Mouse (Mus musculus): ENCODE measurements around the gene Mta2. TPM values are rescaled to one million over a fixed set of nuclear protein-coding genes. Genes with fewer than 3 reads are reported as not detected.

The Mta2 gene
- polyA plus RNA-seq, 1 experiment from 2014 or later, result 171 TPM

DNA sequence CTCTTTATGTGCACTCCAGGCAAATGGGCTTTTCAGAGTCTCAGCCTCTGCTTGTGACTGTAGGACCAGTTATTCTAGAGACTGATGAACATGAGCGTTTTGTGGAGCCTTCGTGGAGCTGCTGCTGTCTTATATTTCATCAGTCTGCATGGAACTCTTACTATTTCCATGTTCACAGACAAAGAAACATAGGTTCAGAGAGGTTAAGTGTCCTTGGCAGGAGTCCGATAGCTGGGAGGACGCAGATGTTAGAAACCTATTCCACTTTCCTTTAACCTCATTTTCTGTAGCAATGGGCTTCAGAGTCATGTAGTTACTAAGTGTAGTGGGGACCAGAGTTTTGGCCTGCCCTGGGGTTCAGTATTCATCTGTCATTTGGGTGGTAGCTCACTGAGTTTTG lies 57.5 kb downstream of the Mta2 start:
- Histone ChIP-seq H3K4me1 (peaks cover 10% of the 10 kb centered on the region), H3K27ac (replicated peaks) (no peak overlapping the region), H3K36me3 (no peaks in the 10 kb centered on the region), H3K4me3 (no peak overlapping the region), H3K27me3 (no peaks in the 10 kb centered on the region), H3K9me3 (no peaks in the 10 kb centered on the region), H3K9ac (replicated peaks) (no peak overlapping the region), H3K4me2 (replicated peaks) (no peak overlapping the region)
- WGBS, result 87% methylated on average over 4 of the region's 4 CpGs
- ATAC-seq (replicated peaks), result no peak

Other genes with a start within 250 kb of the Mta2 start
- gene Slc3a2, start 218.5 kb upstream of the Mta2 start, polyA plus RNA-seq (2015; fragmentation: Nextera tagmentation; extraction: Ambion mirVana), result 164 and 171 TPM in 2 replicates
- 96.5 and 97.4 TPM in 2 replicates for gene Wdr74, start 206.0 kb upstream of the Mta2 start, polyA plus RNA-seq (2015; fragmentation: Nextera tagmentation; extraction: Ambion mirVana)
- 1.5 and 2.5 TPM in 2 replicates for gene 1700092M07Rik, start 201.2 kb upstream of the Mta2 start, polyA plus RNA-seq (2015; fragmentation: Nextera tagmentation; extraction: Ambion mirVana)
- gene Stx5a, start 200.5 kb upstream of the Mta2 start, polyA plus RNA-seq (2015; fragmentation: Nextera tagmentation; extraction: Ambion mirVana), result 130 and 133 TPM in 2 replicates
- gene Nxf1, start 184.8 kb upstream of the Mta2 start, polyA plus RNA-seq (2015; fragmentation: Nextera tagmentation; extraction: Ambion mirVana), result 187 and 192 TPM in 2 replicates
- 249 and 250 TPM in 2 replicates for gene Tmem223, start 170.9 kb upstream of the Mta2 start, polyA plus RNA-seq (2015; fragmentation: Nextera tagmentation; extraction: Ambion mirVana)
- gene Tmem179b, start 167.4 kb upstream of the Mta2 start, polyA plus RNA-seq (2015; fragmentation: Nextera tagmentation; extraction: Ambion mirVana), result 27.4 and 33.9 TPM in 2 replicates
- 32.2 and 34.1 TPM in 2 replicates for gene Taf6l, start 155.5 kb upstream of the Mta2 start, polyA plus RNA-seq (2015; fragmentation: Nextera tagmentation; extraction: Ambion mirVana)
- 162 and 169 TPM in 2 replicates for gene Polr2g, start 143.3 kb upstream of the Mta2 start, polyA plus RNA-seq (2015; fragmentation: Nextera tagmentation; extraction: Ambion mirVana)
- 8.3 and 9.6 TPM in 2 replicates for gene Zbtb3, start 139.3 kb upstream of the Mta2 start, polyA plus RNA-seq (2015; fragmentation: Nextera tagmentation; extraction: Ambion mirVana)
- 68.4 and 72.7 TPM in 2 replicates for gene Ttc9c, start 122.5 kb upstream of the Mta2 start, polyA plus RNA-seq (2015; fragmentation: Nextera tagmentation; extraction: Ambion mirVana)
- 5.9 and 6.1 TPM in 2 replicates for gene Hnrnpul2, start 121.9 kb upstream of the Mta2 start, polyA plus RNA-seq (2015; fragmentation: Nextera tagmentation; extraction: Ambion mirVana)
- gene AC129217.1, start 112.1 kb upstream of the Mta2 start, polyA plus RNA-seq (2015; fragmentation: Nextera tagmentation; extraction: Ambion mirVana), result not detected in 2 replicates
- 80.7 and 85.2 TPM in 2 replicates for gene Bscl2, start 104.4 kb upstream of the Mta2 start, polyA plus RNA-seq (2015; fragmentation: Nextera tagmentation; extraction: Ambion mirVana)
- gene Gng3, start 102.7 kb upstream of the Mta2 start, polyA plus RNA-seq (2015; fragmentation: Nextera tagmentation; extraction: Ambion mirVana), result 272 and 281 TPM in 2 replicates
- gene Lrrn4cl, start 91.1 kb upstream of the Mta2 start, polyA plus RNA-seq (2015; fragmentation: Nextera tagmentation; extraction: Ambion mirVana), result 0.53 and 0.60 TPM in 2 replicates
- gene Ubxn1, start 70.4 kb upstream of the Mta2 start, polyA plus RNA-seq (2015; fragmentation: Nextera tagmentation; extraction: Ambion mirVana), result 178 and 181 TPM in 2 replicates
- gene Uqcc3, start 61.0 kb upstream of the Mta2 start, polyA plus RNA-seq (2015; fragmentation: Nextera tagmentation; extraction: Ambion mirVana), result 55.4 and 61.8 TPM in 2 replicates
- 59.1 and 74.7 TPM in 2 replicates for gene Lbhd1, start 58.1 kb upstream of the Mta2 start, polyA plus RNA-seq (2015; fragmentation: Nextera tagmentation; extraction: Ambion mirVana)
- not detected in 2 replicates for gene Gm49403, start 57.9 kb upstream of the Mta2 start, polyA plus RNA-seq (2015; fragmentation: Nextera tagmentation; extraction: Ambion mirVana)
- gene 1810009A15Rik, start 53.0 kb upstream of the Mta2 start, polyA plus RNA-seq (2015; fragmentation: Nextera tagmentation; extraction: Ambion mirVana), result 53.9 and 55.0 TPM in 2 replicates
- gene Gm49416, start 52.9 kb upstream of the Mta2 start, polyA plus RNA-seq (2015; fragmentation: Nextera tagmentation; extraction: Ambion mirVana), result 0.25 TPM in 1 of 2 replicates, not detected in the other
- gene Ints5, start 48.9 kb upstream of the Mta2 start, polyA plus RNA-seq (2015; fragmentation: Nextera tagmentation; extraction: Ambion mirVana), result 42.0 and 43.7 TPM in 2 replicates
- gene Ganab, start 43.8 kb upstream of the Mta2 start, polyA plus RNA-seq (2015; fragmentation: Nextera tagmentation; extraction: Ambion mirVana), result 88.1 and 89.6 TPM in 2 replicates
- 78.9 and 81.0 TPM in 2 replicates for gene B3gat3, start 21.5 kb upstream of the Mta2 start, polyA plus RNA-seq (2015; fragmentation: Nextera tagmentation; extraction: Ambion mirVana)
- 0.87 and 1.5 TPM in 2 replicates for gene Rom1, start 12.5 kb upstream of the Mta2 start, polyA plus RNA-seq (2015; fragmentation: Nextera tagmentation; extraction: Ambion mirVana)
- 10.4 and 11.7 TPM in 2 replicates for gene Eml3, start 12.3 kb upstream of the Mta2 start, polyA plus RNA-seq (2015; fragmentation: Nextera tagmentation; extraction: Ambion mirVana)
- 34.1 and 34.7 TPM in 2 replicates for gene Tut1, start 12.0 kb downstream of the Mta2 start, polyA plus RNA-seq (2015; fragmentation: Nextera tagmentation; extraction: Ambion mirVana)
- 336 and 348 TPM in 2 replicates for gene Eef1g, start 25.2 kb downstream of the Mta2 start, polyA plus RNA-seq (2015; fragmentation: Nextera tagmentation; extraction: Ambion mirVana)
- gene Ahnak, start 47.4 kb downstream of the Mta2 start, polyA plus RNA-seq (2015; fragmentation: Nextera tagmentation; extraction: Ambion mirVana), result 2.6 and 3.7 TPM in 2 replicates
- not detected in 2 replicates for gene Scgb1a1, start 146.1 kb downstream of the Mta2 start, polyA plus RNA-seq (2015; fragmentation: Nextera tagmentation; extraction: Ambion mirVana)
- gene Asrgl1, start 193.8 kb downstream of the Mta2 start, polyA plus RNA-seq (2015; fragmentation: Nextera tagmentation; extraction: Ambion mirVana), result 32.0 and 33.5 TPM in 2 replicates

Data from forebrain, embryonic 15.5 days (tissue).